Mouse (Mus musculus) gastrocnemius, adult 8-10 months (tissue): ENCODE measurements around the gene Zbtb9. TPM values are rescaled to one million over a fixed set of nuclear protein-coding genes. Genes with fewer than 3 reads are reported as not detected.
"Not testable (repeated sequence)": the region's sequence is repeated elsewhere in the genome, so short reads cannot be mapped to it uniquely, and the experiment has no call there.

Experiments
- DNase-seq, 2 experiments: peaks; one replicate each; pipeline ENCODE4 v3.0.0; 2022; ENCODE audit warnings: low spot score in 2 of 2
- total RNA-seq, 4 experiments: library from RNA; stranded (reverse); gene quantifications; 2 replicates each; pipeline ENCODE4 v1.2.4; 2022

Zbtb9 gene
- total RNA-seq, 4 experiments from 2014 or later, result 1.1 to 1.6 (median 1.5) TPM

DNA sequence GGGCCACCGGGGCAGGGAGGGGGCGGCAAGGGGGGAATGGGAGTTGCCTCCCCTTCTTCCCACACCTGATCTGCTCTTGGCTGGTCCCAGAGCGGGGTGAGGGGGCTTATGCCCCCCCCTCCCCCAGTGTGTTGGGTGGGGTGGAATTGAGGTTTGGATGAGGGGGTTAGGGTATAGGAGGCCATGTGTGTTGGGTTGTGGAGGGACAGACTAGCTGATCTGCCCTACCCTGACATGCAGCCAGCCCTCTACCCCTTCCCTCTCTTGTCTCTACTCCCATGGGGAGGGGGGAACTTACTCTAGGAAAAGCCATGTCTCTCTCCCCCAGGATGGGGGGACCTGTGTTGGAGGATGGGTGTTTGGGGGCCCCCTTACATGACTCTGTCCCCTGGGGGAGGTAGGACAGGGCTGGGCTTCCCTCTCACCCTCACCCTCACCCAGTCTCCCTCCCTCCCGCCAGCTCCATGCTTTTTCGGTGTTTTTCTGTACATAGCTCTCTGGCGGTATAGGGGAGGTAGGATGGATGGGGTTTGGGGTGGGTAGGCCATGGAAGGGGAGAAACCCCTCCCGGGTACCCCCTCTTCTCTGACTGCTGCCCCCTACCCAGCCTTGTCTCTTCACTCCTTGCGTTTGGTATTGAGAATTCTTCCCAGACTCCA is 1.6 kb upstream of the Zbtb9 start:
- DNase-seq, result no peak

DNA sequence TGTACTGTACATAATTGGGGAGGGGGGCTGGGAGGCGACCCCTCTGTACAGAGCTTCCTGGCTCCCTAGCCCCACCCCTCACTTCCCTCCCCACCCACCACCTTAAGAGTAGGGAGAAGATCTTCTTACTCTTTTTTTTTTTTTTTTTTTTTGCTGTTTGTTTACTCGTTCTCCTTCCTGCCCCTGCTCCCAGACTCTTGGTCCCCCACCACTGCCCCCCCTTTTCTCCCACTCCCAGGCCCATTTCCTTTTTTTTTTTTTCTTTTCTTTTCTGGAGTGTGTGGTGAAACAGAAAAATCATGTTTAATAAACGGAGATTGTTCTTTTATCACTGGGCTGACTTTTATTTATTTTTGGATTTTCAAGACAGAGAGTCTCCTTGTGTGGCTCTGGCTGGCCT is 860 bp upstream of the Zbtb9 start:
- DNase-seq, result no peak

DNA sequence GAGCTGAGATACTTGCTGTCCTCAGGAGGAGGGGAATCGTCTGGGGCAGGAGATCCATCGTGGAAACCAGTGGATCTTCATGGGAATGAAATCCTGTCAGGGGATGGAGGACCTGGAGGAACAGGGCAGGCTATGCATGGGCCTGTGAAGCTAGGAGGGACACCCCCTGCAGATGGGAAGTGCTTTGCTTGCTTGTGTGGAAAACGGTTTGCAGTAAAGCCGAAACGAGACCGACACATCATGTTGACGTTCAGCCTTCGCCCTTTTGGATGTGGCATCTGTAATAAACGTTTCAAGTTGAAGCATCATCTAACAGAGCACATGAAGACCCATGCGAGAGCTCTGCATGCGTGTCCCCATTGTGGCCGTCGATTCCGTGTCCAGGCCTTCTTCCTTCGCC is 1.6 kb downstream of the Zbtb9 start:
- DNase-seq, result no peak

DNA sequence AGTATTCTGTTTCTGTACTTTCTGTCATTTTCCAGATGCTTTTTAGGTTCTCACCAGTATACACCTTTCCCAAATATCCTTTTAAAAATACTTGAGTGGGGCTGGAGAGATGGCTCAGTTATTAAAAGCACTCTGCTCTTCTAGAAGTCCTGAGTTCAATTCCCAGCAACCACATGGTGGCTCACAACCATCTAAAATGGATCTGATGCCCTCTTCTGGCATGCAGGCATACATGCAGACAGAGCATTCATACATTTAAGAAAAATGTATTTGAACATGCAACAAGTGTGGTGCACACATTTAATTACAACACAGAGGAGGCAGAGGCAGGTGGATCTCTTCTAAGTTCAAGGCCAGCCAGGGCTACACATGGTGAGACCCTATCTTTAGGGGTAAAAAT is 2.4 kb downstream of the Zbtb9 start:
- DNase-seq, result no peak

DNA sequence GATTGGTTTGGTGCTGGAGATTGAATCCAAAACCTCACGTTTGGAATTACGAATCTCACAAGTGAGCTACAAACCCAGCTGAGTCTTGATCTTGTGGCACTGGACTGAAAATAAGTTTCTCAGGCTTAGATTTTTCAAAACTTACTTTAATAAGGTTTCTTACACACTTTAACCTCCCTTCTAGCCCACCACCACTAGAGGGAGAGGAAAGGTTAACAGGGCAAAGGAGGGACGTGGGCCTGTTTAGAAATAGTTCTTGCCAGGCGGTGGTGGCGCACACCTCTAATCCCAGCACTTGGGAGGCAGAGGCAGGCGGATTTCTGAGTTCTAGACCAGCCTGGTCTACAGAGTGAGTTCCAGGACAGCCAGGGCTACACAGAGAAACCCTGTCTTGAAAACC is 4.4 kb downstream of the Zbtb9 start:
- not testable (repeated sequence) for DNase-seq

DNA sequence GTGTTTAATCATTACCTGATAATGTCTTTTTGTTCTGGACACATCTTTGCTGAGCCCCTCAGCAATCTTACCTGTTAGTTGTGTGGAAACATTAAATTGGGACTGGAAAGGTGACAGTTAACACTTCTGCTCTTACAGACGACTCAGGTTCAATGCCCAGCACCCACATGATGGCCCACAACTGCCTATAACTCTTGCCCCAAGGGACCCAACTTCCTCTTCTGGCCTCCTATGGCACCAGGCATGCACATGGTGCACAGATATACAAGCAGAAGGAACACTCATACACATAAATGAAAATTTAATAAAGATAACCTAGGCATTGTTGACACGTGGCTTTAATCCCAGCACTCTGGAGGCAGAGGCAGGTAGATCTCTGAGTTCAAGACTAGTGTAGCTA is 6.5 kb downstream of the Zbtb9 start:
- DNase-seq, result no peak

DNA sequence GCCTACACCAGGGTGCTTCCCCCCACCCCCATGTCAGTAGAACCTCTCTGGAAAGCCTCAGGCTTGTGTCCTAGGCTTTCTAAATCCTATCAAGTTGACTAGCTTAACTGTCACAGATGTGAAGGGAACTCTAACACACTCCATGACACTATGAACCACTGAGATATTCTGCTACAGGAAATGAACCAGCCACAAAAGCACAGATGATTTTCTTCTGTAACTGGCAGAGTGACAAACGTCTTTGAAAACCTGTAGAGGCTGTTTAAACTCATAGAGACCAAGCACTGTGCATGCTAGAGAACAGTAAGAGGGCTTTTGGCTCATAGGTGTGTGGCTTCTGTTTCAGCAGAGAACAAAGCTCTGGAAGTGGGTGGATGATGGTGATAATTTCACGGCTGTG is 8.1 kb downstream of the Zbtb9 start:
- DNase-seq, result no peak

DNA sequence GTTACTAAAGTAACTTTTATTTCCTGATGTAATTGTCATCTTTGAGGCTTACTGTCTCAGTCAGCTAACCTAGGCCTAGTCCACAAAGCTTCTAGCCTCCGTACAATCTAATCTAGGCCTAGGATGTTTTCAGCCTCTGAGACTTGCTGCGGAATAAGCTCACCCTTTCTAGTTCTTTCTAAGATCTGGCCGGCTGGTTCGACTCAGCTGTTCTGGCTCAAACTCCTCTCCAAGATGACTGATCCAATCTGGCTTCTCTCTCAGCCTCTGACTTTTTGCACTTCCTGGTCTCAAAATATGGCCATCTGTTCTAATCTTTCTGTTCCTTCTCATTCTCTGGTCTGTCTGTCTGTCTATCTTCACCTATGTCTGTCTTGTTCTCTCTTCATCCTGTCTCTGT is 10.4 kb downstream of the Zbtb9 start:
- no peak for DNase-seq

DNA sequence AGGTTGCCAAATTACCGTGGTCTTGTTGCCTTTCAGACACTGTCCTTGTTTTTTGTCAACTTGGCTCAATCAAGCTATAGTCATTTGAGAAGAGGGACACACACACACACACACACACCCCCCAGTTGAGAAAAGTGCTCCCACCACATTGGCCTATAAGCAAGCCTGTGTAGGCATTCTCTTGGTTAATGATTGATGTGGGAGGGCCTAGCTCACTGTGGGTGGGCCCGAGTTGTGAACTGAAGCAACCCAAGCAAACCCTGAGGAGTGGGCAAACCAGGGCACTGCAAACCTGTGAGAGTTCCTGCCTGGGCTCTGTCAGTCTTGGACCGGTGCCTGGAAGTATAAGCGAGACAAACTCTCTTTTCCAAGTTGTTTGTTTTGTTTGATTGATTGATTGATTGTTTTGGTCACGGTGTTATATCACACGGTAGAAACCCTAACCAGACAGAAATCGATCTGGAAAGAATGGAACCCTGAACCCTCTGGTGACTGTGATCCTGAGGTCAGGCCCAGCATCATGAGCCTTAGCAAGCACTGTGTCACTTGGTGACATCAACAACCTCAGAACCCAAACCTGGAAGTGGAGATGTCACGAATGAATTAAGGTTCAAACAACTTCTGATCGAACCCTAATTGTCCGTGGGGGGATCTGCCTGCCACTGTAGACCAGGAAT is 12.7 kb downstream of the Zbtb9 start:
- DNase-seq, result no peak

DNA sequence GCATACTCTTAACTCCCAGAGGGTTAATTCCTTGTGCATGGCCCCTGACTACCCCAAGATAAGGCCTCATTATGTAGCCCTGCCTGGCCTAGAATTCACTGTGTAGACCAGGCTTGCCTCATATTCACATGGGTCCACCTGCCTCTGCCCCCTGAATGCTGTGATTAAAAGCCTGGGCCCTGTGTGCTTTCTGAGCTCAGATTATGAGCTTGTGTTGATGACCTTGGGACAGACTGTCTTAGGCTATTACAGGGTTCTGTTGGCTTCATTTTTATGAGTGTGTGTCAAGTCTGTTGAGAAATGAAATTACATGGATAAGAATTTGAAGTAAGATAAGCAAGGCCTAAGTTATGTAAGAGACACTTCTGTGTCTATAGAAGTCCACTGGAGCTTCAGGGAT is 17.6 kb downstream of the Zbtb9 start:
- DNase-seq, result no peak

DNA sequence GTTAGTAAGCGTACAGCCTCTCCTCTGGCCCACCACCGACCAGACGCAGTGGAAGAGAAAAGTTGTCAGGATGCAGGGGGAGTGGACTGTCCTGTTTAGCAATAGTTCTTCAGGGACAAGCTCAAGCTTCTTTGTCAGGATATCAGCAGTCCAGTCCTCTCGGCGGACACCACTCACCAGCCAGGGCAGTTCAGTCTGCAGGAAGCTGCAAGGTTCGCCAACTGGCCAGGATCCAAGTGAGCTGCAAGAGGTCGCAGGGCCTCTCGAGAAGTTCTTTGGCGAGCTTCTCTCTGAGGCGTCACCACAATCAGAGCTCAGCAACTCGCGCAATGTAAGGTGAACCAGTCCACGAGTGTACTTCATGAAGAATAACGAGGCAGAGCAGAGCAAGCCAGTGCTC is 21.4 kb downstream of the Zbtb9 start:
- DNase-seq, result peak in 1 of 2 experiments; percentile 26

DNA sequence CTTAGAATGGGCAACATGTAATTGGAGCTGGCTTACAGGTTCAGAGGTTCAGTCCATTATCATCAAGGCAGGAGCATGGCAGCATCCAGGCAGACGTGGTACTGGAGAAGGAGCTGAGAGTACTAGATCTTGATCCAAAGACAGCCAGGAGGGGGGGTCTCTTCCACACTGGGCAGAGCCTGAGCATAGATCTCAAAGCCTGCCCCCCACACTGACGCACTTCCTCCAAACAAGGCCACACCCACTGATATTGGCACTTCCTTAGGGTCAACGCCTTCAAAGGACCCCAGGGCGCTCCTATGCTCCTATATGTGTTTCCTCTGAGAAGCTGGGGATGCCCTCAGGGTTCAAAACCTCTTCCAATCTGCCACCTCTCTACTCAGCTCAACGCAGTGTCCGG is 22.0 kb downstream of the Zbtb9 start:
- no peak for DNase-seq

DNA sequence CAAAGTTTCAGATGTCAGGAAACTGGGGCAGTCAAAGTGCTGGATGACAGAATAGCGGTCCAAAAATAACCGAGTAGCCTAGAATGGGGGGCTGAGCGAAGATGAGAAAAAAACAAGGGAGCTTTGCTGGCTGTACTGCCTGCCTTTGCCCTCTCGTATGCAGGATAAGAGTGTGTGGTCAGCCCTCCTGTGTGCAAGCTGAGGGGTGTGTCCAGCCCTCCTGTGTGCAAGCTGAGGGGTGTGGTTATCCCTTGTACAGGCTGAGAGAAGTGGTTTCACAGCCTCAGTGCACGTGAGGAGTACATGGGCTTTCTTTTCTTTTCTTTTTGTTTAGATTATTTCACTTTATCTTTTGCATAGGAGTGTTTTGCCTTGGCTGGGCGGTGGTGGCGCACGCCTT is 22.6 kb downstream of the Zbtb9 start:
- no peak for DNase-seq

DNA sequence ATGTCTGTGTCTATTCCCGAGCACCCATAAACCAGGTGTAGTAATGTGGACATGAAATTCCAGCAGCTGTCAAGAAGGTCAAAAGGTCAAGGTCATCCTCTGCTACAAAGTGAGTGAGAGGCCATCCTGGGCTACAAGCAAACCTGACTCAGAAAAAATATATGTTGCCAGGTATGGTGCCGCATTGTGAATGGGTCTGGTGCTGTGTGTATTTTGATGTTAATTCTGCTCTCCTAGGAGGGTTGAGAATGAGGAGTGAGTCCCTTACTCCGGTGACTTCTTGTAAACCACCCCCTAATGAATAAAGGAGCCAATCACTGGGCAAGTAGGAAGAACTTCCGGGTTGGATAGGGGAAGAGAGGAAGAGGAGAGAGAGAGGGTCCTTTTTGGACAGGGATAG is 24.7 kb downstream of the Zbtb9 start:
- DNase-seq, result no peak

DNA sequence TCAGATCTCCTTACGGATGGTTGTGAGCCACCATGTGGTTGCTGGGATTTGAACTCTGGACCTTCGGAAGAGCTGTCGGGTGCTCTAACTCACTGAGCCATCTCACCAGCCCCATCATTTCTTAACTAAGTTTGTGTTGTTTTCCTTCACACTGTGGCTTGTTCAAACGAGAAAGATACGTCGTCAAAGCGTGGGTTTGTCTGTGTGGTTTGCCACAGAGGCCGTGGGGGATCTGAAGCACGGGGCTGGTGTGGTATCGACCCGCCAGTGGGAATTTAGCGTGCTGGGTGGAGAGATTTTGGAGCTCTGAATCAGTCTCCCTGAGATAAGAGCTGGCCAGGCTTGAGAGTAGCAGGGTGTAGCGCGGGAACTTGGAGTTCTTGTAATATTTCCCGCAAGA is 25.3 kb downstream of the Zbtb9 start:
- no peak for DNase-seq

DNA sequence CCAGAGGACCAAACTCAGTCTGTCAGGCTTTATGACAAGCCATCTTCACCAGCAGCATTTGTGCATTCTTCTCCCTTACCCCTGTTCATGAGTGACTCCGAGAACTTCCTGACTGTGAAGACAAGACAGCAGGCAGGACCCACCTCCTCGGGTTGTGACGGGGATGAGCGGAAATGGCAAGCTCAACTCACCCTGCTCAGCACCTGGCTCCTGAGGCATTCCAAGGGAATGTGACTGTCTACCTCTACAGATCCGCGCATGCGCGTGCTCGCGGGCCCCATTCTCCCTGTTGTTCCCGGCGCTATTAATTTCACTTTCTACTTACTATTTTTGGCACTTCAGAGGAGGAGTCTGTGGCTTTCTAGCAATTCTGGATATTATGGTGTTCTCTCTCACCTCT is 27.0 kb downstream of the Zbtb9 start:
- DNase-seq, result no peak

DNA sequence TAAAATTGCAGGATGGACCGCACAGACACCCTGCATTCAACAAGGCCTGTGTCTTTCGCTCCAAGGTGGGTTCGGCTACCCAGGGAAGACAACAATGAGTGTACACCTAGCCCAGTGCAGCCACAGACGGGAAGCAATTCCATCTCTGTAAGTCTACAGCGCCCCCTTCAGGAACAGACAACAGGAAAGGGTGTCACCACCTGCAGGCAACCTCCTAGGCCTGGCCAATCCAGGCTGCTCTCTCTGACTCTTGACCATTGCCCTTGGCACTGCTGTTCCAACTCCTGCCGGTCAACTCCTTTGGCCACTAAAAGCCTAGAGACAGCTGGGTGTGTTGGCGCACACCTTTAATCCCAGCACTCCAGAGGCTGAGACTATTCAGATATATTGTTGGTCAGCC is 28.2 kb downstream of the Zbtb9 start:
- no peak for DNase-seq

DNA sequence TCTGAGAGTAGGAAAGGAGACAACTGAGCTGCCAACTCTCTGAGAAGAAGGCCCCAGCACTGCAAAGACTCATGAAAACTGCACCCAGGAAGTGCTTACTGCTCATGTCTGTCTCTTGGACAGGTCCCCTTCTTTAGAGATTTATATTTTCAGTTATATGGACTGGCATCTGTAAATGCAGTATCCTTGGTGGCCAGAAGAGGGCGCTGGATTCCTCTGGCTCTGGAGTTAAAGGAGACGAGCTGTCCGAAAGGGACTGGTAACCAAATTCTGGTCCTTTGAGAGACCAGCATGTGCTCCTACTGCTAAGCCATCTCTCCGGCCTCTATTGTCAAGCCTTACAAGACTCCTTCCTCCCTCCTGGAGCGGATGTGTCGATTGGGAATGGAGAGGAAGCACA is 28.9 kb downstream of the Zbtb9 start:
- DNase-seq, result no peak

DNA sequence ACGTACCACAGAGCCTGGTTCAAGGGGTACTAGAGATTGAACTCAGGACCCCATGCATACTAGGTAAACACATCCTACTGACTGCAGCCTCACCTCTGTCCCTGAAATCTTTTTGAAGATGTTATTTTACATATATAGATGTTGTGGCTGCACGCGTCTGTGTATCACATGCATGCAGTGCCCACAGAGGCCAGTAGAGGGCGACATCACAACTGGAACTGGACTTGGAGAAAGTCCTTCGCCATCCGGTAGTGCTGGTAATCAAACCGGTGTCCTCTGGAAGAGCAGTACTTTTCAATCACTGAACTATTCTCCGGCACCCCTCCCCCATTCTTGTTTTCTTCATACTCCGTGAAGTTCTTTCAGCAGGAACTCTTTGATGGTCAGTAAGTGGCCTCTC is 31.5 kb downstream of the Zbtb9 start:
- DNase-seq, result peak; percentile 32 to 39

DNA sequence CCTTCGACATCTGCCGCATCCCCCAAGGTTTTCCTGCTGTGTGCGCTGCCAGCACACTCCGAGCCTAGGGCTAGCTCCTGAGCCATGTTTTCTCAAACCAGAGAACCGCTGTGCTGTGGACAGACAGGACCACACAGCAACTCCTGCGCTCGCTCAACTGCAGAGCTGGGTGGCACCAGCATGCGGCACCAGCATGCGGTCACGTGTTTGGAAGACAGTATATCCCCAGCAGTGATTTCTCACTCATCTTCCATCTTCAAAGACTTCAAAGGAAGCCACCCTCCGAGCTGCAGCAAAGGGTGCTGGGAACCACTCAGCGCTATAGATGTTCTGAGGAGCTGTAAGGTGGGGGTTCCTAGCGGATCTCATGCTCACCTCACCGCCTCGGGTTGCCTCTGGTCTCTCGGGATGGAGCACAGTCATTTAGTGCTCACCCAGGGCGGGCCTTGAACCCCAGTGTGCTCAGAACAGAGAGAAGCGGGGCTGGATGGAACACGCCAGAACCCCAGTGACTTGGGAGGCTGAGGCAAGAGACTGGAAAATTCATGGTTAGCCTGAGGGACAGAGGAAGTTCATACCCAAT is 32.0 kb downstream of the Zbtb9 start:
- DNase-seq, result no peak

DNA sequence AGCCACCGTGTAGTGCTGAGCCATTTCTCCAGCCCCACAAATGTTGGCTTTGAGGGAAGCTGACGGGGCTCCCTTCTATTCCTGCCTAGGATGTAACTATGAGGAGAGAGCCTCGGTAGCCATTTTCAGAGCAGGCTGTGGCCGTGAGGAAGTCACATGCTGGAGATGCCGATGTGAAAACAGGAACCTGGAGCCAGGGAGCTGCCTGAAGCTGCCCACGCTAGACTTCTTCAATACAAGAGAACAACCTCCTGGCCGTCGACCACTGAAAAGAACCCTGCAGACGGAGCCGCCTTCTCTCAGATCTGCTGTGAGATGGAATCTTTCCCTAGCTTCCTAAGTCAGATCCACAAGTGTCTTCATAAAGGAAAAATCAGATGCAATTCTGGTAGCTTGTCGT is 32.7 kb downstream of the Zbtb9 start:
- DNase-seq, result no peak

DNA sequence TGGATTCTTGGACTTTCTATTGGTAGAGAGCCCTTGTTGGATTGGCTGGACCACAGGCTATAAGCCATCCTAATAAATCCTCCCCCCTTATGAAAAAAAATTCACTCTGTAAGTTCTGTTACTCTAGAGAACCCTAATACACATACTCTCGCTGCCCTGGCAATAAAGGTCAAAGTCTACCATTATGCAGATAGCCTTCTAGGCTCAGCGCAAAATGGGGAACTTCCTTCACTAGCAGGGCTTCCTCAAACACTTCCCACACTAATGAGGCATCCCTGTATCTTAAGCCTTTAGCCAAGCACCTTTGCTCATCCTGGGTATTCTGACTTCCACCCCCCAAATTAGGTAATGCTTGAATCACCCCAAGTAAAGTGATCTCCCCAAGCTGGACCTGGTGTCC is 35.3 kb downstream of the Zbtb9 start:
- no peak for DNase-seq

DNA sequence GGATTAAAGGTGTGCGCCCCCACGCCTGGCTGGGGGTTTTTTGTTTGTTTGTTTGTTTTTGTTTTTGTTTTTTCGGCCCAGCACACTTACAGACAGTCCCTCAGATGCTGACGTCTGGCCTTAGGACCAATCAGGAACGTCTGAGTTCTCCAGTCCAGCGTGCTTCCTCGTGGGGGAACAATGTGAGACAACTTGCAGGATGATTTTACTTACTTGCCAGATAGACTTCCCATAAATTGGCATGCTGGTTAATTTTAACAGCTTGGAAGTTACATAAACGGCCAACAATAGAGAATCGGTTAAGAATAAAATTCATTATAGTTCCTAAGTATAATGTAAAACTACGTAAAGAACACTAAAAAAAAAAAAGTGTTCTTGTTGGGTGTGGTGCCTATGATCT is 38.2 kb downstream of the Zbtb9 start:
- DNase-seq, result no peak
